Mouse (Mus musculus) liver, postnatal 0 days (tissue): ENCODE data around the gene Frmd6.

ENCODE experiments used
- CTCF ChIP-seq: sonication (generic); IDR thresholded peaks from 2 replicates; pipeline ENCODE4 v1.5.1; 2016; ENCODE audit warnings: antibody characterized with exemption, low read depth
- EP300 ChIP-seq: IDR thresholded peaks from 2 replicates; pipeline ENCODE4 v1.6.1; 2016; ENCODE audit warnings: antibody characterized with exemption, low read depth, mild to moderate bottlenecking

- TF ChIP-seq CTCF (no peak), EP300 (no peak)
Observed at GRCm38 (mm10) chr12:70944181-70944580, 118.9 kb downstream of the Frmd6 start.
